Mouse (Mus musculus) erythroblast, embryonic 14.5 days (primary cell): ENCODE measurements at regions not wholly inside any gene's neighbourhood (a gene's known extent, or its start where the extent isn't known, plus 50 kb on each side); places are given as distances from the start of the nearest gene placed in this dataset.

Experiments
- GATA1 ChIP-seq: IDR thresholded peaks from 2 replicates; pipeline ENCODE4 v1.6.1; 2012; ENCODE audit warnings: low read length, inconsistent platforms, mixed read lengths
- TAL1 ChIP-seq: IDR thresholded peaks from 3 replicates; pipeline ENCODE4 v1.6.1; 2012; ENCODE audit warnings: low read length, inconsistent platforms, mixed read lengths

- TF ChIP-seq GATA1 (no peak), TAL1 (no peak)
These were observed 72.5 kb upstream of the Spaca7 start for GRCm38 (mm10) chr8:12500291-12500690.
